19 mouse cellular contexts compared by ENCODE assay signal in genomic region chr5:73409970-73410369, GRCm38 (mm10). TPM values are rescaled to one million over a fixed set of nuclear protein-coding genes. Genes with fewer than 3 reads are reported as not detected.
DNase-seq lines count a peak whose midpoint lies in the region.
"Had no signal": no experiment of that assay in that cellular context is flagged by ENCODE, and none has a peak within 500 bp of the region (broad histone marks: within the 10 kb centered on the region; RNA-seq: fewer than 3 reads in every experiment).

No protein-coding gene starts in this region.

- DNase-seq in cerebellum, postnatal 14 days: peak; percentile 14 to 15
- DNase-seq in cerebellum, adult 9-10 months: no peak
- peak; percentile 43 for DNase-seq in NIH3T3 (ENCODE audit: low read depth)
- DNase-seq in adrenal gland, adult 2 months: peak; percentile 77
- peak; percentile 27 for DNase-seq in adrenal gland, postnatal 25 days
- no peak for DNase-seq in thymus, postnatal 4 days
- DNase-seq in spleen, postnatal 10 days (ENCODE audit: low spot score in 2 of 2): no peak
- DNase-seq: cerebellum, adult 11-12 months; cerebellum, adult 9-11 months; gastrocnemius, postnatal 14 days; heart, postnatal 10 days; kidney, adult 2 months had no signal

RNA-seq across cellular contexts. Expression of gene Cwh43, which starts 4.1 kb away (rescaled TPM):
- under 1 TPM in 1 of 2 experiments, not detected in 1; 0.14 TPM for total RNA-seq in adrenal gland, adult 2 months (2021)
- polyA plus RNA-seq in adrenal gland, adult 2 months (2012; rRNA removed): not detected in 2 replicates
- total RNA-seq in adrenal gland, postnatal 25 days (2021): 0.12 TPM in 1 of 2 replicates, not detected in the other
- total RNA-seq: gastrocnemius, adult 18-20 months; gastrocnemius, postnatal 14 days; granulocyte monocyte progenitor cell, adult 5-6 weeks; heart, postnatal 10 days had no signal
- polyA plus RNA-seq: embryonic facial prominence, embryonic 12.5 days; forebrain, embryonic 11.5 days; forebrain, embryonic 16.5 days; heart, embryonic 13.5 days; hindbrain, embryonic 11.5 days had no signal

Comparison
In these comparisons a context has a peak if more than half of its experiments do, and no peak if none do; other contexts are left out.
1. DNase-seq: peak in cerebellum, postnatal 14 days (2 of 2), NIH3T3 (single experiment), adrenal gland, adult 2 months (single experiment) and adrenal gland, postnatal 25 days (single experiment); none in cerebellum, adult 9-10 months (single experiment), thymus, postnatal 4 days (single experiment) and spleen, postnatal 10 days (0 of 2).